Mouse (Mus musculus): ENCODE data around the gene Zfp598.
A peak's percentile ranks its signal among the peaks of the same experiment; 100 is the strongest.

Zfp598 gene

GRCm38 (mm10) chr17:24723122-24723880 is 53.8 kb downstream of the Zfp598 start:
- no peak for DNase-seq

GRCm38 (mm10) chr17:24723881-24724180 is 54.3 kb downstream of the Zfp598 start:
- no peak for DNase-seq

- peak; percentile 96 for DNase-seq
Observed at GRCm38 (mm10) chr17:24724184-24724583, 54.7 kb downstream of the Zfp598 start, which contains the start of gene Ndufb10. Ndufb10 (minus strand) TSS chr17:24724478.

GRCm38 (mm10) chr17:24725637-24726390 is 56.3 kb downstream of the Zfp598 start:
- DNase-seq, result no peak

GRCm38 (mm10) chr17:24727618-24728017 is 58.1 kb downstream of the Zfp598 start, which contains the start of gene Rpl3l:
Rpl3l (plus strand) TSS chr17:24727820.
- no peak for DNase-seq

- DNase-seq, result no peak
Observed at GRCm38 (mm10) chr17:24728184-24728583, 58.7 kb downstream of the Zfp598 start.

GRCm38 (mm10) chr17:24729067-24729466 is 59.6 kb downstream of the Zfp598 start:
- no peak for DNase-seq

- DNase-seq, result no peak
Observed at GRCm38 (mm10) chr17:24730787-24731186, 61.3 kb downstream of the Zfp598 start.
